Mouse (Mus musculus) colon, adult 2 months (tissue): ENCODE results near the gene Trp53rkb. TPM values are rescaled to one million over a fixed set of nuclear protein-coding genes. Genes with fewer than 3 reads are reported as not detected.

Source experiments
- polyA plus RNA-seq: library from polyadenylated mRNA; depleted of rRNA; stranded (reverse); fragments of >200 nt; gene quantifications from 2 replicates; pipeline ENCODE4 v1.2.3, GENCODE M21; 2012; rRNA removed

Gene Trp53rkb
- 3.5 and 4.5 TPM in 2 replicates for polyA plus RNA-seq

DNA sequence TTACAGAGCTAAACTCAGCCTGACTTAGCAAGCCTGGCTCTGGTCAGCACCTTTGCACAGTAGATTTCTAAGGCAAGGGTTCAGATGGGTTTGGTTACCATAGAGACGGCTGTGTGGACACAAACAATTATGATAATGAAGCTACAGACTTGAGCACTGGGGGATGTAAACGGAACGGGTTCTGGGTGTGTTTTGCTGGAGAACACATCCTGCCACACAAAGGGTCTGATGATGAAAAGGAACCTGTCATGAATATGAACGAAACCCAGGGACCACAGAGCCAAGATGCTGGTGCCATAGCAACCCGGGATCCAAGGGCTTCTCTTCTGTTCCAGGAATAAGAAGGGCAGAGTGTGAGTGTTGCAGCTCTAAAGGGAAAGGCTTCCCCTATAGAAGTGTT is at the start of gene Trp53rkb:
Gene Trp53rkb (plus strand): TSS at position 177 of the 400 bp plus-strand sequence.

DNA sequence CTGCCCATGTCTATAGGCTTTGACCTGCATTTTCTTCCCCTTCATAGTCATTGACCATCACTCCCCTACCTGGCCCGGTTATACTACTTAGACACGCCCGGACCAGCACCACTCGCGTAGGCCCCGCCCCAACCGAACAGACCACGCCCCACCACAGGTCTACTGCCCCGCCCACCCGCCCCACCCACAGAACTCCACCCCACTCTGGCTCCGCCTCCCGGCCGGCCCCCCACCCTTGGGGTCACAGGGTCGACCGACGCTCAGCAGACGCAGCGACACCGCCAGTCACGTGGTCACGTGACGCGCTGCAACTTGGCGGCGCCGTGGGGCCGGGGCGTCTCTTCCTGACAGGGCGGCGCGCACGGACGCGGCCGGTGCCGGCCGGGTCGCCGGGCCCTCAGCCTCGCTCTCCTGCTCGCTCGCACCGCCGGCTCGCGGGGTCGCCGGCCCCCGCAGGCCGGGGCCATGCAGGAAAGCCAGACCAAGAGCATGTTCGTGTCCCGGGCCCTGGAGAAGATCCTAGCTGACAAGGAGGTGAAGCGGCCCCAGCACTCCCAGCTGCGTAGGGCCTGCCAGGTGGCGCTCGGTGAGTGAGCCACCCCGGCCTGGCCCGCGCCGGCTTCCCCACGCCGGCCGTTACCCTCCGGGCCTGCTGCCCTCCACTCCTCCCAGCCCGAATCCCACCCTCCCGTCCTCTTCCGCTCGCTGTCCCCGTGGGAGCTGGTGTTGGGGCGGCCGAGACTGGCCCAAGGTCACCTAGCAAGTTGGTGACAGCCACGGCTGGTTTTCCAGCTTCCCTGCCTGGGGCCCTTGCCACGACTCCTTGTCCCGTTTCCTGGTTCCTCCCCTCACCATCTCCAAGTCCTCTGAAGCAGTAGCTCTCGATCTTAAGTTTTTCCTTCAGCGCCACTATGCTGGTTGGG is 13.2 kb downstream of the Trp53rkb start, which contains the start of gene Arfgef2:
Gene Arfgef2 (plus strand): TSS at position 339 of the 923 bp plus-strand sequence.

Other genes starting within 250 kb of the Trp53rkb start
- gene Prex1, start 78.7 kb upstream of the Trp53rkb start, polyA plus RNA-seq, result 22.8 and 24.8 TPM in 2 replicates
- 16.2 and 16.3 TPM in 2 replicates for gene Arfgef2, start 13.1 kb downstream of the Trp53rkb start, polyA plus RNA-seq
- 5.2 and 7.2 TPM in 2 replicates for gene Cse1l, start 113.5 kb downstream of the Trp53rkb start, polyA plus RNA-seq
- gene Stau1, start 203.8 kb downstream of the Trp53rkb start, polyA plus RNA-seq, result 13.8 and 14.8 TPM in 2 replicates
- 17.6 and 20.6 TPM in 2 replicates for gene Ddx27, start 222.7 kb downstream of the Trp53rkb start, polyA plus RNA-seq